Mouse (Mus musculus) testis, postnatal 10 days (tissue): Measurements from ENCODE around the gene Gtf3c1.

Source experiments
- DNase-seq: peaks from one replicate; pipeline ENCODE4 v3.0.0; 2021; ENCODE audit warnings: low spot score

Gtf3c1 gene

DNA sequence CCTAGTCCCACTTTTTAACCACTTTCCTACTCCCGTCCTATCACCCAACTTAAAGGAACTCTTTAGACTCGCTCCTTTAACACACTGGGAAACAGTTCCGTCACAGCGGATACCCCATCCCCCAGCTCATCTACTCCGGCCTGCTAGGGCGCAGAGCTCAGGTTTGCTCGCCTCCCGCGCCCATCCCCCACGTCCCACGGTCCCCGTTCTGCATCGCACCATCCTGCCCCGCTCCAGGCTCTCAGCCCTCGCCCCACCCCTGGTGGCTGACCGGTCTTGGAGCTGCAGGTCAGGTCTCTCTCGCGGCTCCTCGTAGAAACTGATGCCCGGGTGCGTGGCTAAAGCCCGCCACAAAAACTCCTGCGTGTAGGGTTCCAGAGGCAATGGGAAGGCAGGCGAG lies 394 bp downstream of the Gtf3c1 start:
- peak; percentile 90 for DNase-seq

DNA sequence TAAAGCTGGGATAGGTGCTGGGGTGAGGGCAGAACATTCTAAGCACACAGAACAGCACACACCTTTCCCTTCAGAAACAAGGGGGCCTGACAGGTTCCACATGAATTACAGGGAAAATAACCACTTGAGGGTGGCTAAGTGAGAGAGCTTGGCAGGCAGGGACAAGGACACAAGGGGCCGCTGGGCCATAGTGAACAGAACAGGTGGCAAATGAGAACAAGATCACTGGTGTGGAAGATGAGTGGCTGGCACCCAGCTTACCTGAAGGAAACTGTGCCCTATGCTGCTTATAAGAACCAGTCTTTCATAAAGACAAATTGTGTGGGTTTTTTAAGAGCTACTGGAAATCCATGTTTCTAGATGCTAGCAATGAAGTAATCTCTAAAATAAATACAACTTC lies 4.8 kb downstream of the Gtf3c1 start:
- no peak for DNase-seq

DNA sequence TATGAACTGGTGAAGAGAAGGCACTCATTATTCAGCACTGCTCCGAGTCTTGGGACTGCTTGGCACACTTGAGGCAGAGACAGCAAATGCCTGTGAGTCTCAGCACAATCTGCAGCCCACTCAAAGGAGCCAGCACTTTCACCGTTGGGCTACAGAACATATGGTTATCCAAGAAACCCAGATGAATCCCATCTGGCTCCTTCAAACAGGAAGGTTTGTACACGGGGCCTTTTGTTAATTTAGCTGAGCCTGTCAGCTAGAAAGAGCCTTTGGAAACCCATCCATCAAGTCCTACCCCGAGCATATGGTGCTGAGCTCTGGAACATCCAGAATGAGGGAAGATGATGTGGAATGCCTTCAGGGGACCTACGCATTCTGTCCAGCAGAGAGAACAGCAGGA lies 13.5 kb downstream of the Gtf3c1 start:
- DNase-seq, result no peak

DNA sequence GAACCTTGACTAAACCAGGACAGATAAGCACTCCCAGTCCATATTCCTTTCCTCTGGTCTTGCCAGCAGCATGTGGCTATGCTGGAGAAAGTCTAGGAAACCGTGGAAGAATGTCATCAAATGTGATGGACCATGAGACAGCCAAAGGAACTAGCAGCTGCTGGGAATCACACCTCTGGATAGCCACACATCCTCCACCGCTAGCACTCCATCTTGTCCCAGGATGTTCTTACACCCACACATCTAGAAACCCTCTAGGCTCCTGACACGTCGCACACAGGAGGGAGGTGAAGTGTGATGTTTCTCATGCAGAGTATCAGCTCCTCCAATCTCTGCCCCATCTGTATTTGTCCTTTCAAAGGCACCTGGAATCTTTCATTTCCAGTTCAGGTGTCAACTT lies 17.1 kb downstream of the Gtf3c1 start:
- DNase-seq, result no peak

DNA sequence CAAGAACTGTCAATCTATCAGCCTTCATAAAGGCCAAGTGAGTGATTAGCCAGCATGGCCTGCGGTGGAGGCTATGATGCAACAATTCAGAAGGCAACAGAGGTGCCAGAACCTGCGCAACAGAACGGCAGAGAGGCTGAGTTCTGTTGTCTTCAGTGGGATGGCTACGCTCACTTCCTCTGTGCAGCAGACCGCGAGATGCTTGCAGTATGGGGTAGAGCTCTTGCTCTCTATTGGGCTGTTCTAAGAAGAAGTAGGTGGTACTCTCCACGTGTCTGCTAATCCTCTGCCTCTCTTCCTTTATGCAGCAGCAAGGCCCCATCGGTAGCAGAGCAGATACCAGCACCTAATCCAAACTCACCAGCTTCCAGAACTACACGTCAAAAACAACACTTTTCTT lies 27.6 kb downstream of the Gtf3c1 start:
- DNase-seq, result no peak

DNA sequence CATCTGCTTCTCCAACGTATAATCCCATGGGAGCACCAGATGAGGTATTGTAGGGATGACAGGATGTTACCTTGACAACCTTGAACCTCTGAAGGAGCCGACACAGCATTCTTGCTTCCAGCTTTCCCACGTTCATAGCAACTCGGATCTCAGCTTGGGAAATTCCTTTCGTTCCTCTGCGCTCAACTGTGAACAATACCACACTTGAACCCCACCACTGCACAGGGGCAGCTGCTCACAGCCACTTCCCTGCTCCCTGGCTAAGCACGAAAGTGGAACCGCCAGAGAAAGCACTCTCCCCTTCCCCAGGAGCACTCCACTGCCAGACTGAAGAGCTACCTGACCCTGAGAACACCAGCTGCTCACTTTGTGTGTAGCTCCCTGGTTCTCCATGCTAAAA lies 28.8 kb downstream of the Gtf3c1 start:
- DNase-seq, result no peak

DNA sequence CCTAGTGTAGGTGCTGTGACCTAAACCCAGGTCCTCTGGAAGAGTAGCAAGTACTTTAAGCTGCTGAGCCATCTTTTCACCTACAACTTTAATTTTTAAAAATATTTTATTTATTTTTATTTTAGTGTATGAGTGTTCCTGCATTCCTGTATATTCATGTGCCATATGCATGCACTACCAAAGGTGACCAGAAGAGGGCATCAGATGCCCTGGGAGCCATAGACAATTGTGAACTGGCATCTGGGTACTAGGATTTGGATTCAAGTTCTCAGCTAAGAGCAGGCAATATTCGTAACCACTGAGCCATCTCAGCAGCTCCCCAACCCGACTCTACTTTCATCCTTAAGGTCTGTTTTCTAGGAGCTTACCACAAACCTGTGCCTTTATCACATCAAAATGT lies 32.7 kb downstream of the Gtf3c1 start:
- peak; percentile 73 for DNase-seq

DNA sequence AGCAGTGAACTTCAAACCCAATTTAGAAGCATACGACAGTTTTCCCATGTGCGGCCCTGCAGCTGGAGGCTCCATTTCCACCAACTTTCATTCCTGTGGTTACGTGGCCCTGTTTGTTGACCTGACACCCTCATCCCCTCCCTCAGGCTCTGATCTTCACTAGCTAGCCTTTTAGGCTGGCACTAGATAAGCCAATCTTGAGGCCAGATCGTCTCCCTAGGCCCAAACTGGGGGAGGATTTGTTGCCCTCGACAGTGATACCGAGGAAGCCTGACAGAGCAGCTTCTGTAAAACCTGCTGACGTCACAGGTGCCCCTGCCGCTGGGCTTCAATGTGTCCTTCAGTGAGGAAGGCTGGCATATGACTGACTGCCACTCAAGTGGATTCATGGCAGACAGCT lies 36.2 kb downstream of the Gtf3c1 start:
- DNase-seq, result no peak

DNA sequence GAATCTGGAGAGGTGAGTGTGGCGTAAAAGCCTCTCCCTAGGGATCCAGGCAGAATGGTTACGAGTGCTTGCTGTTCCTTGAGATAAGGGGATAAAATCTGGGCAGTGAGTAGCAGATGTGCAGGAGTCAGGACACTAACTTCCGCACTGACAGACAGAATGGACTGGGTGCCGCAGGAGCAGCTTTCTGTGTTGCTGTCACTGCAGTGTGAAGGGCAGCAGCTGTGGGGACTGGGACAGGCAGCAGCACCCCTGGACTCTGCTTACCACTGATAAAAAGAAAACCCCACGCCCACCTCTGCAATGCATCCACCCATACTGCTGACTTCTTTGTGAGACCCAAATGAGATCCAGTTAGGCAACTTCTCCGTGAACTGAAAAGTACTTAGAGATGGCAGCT lies 36.7 kb downstream of the Gtf3c1 start:
- no peak for DNase-seq

DNA sequence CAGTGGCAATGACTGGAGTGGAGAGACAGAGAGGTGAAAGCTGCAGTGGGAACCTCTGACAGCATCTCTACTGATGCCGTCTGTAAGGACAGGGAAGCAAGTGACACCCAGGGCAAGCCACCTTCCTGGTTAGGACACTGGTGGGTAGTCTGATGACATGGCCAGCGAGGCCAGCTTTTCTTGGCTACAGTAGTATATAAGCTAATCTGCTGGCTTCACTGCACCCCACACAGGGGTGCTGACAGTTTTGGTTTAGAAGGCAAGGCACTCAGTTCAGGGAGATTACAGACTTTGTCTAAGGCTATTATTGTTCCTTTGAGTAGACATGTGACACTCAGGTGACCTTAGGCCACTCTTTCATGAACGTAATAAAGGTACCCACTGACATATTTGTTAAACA lies 43.9 kb downstream of the Gtf3c1 start:
- no peak for DNase-seq

DNA sequence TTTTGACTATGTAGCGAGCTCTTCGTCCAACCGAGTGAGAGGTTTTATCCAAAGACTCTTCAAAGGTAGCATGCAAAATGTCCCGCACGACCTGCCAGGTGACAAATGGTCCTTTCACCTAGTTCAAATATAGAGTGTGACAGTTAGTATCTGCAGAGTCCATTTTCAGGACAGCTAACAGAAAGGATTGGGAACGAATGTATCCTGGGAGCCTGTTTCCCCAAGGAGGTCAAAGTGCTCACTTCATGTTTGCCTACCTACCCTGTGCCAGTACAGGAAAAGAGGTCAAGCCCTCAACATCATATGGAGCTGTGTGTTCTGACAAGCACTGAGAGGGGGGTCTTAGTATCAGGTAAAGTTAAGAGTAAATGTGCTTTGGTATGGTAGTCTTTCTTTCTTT lies 50.1 kb downstream of the Gtf3c1 start:
- no peak for DNase-seq

DNA sequence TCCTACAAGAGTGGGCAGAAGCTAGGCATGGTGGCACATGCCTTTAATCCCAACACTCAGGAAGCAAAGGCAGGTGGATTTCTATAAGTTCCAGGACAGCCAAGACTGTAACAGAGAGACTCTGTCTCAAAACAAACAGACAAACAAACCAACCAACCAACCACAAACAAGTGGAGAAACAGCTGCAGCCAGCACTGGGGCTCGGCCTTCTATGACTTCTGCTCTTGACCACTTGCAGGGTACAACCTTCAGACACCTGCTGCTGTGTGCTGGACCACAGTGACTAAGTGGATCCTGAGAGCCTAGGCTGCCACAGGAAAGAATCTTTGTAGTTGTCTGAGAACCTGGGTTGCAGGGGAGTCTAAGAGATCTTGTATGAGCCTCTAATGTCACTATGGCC lies 58.6 kb downstream of the Gtf3c1 start:
- no peak for DNase-seq

DNA sequence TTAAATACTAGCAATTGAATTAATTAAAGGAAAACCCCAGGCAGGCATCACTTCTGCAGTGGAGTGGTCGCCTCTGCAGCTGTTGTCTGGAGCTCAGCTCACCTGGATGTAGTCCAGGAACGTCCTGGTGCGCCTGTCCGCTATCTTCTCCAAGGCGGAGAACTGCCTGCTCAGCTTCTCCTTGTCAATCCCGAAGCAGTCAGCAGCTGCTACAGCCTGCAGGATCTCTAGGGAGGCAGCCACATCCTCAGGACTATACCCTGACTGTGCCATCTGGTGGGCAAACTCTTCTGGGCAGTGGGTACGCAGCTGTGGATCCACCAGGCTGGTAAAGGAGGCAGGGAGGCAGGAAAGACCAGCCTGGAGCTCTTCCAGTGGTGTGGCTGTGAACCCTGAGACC lies 62.2 kb downstream of the Gtf3c1 start:
- DNase-seq, result no peak

DNA sequence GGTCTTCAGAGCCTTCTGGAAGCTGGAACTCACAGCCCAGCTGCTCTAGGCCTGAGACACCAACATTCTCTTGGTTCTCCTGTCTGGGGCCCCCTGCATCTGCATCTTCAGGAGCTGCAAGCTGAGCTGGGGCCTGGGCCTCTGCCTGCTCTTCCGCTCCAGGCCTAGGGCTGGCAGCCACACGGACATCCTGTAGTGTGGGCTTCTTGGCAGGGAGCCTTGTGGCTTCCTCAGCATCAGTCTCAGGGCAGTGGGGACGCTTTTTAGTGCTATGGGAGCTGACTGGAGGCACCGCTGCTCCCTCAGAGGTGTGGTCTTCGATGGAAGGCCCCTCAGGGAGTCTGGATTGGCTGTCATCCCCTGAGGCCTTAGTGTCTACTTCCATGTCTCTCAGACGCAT lies 63.7 kb downstream of the Gtf3c1 start:
- DNase-seq, result no peak

DNA sequence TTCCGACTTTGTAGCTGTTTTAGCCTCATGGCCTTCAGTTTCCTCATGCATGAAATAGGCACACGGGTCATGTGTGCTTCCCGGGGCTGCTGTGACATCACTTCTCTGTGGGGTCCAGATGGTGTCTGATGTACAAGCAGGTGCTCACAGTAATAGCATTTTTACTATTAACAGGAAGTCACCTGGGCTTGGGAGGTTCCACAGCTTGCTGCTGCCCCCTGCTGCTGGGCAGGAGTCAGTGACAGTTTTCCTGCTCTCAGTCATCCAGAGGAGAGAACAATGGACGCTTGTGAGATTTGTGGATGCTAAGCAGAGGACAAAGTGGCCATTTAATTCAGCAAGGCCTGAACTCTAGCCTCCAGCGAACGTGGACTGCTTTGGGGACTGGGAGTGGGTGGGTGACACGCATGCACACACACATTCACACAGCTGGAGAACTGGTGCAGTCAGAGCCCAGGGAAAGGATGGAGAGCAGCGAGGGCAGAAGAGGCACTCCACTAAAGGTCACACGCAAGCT lies 68.7 kb downstream of the Gtf3c1 start:
- DNase-seq, result peak; percentile 81

DNA sequence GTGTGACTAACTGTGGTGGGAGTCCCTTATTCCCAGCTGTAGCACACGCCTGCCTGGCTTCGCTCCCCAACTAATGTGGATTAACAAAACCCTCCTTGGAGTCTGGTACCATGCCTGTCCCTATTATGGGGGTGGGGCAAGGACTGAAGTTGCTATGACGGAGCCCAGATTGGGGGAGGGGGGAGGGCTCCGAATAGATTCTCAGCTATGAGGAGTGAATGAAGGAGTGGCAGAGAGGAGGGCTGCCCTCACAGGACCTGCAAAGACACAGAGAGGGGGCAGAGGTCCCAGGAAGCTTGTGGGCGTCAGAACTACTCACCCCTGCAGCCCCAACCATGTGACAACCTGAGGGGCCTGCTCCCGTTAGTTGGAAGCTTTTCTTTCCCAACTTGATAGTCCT lies 69.2 kb downstream of the Gtf3c1 start:
- DNase-seq, result no peak

DNA sequence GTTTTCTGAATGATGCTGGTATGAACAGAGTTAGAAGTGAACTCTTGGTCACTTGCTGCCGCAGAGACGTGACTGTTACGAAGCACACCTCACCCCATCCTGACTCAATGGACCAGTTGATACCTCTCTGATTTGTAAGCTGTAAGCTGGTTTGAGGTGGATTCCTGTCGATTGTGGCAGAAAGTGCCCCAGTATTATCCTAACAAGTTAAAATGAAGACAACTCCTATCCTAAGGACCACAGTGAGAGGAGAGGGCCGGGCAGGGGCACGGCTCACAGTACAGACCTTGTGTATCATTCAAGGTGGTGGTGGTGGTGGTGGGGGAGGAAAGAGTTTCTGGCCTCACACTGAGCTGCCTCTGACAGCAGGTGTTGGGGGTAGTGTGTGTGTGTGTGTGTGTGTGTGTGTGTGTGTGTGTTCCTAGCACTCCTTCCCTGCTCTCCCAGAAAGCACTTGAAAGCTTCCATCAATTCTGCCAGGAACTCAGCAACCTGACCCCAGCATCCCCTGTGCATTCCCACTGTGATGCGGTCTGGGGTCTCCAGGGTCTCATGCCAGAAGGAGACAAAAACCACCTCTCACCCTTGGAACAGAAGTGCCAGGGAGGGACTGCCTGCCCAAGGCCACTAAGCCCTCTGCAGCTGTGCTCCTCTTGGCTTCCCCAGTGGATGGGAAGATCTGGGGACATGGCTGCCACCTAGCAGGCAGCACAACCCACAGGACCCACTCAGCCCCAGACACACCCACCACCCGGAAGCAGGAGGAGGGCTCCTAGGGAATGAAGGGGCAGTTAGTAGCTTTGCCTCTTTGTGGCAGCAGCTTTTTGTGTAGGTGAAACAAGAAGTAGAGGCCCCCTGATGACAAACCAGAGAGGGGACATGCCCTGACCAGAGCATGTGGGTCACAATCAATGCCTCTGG lies 70.1 kb downstream of the Gtf3c1 start:
- DNase-seq, result no peak

DNA sequence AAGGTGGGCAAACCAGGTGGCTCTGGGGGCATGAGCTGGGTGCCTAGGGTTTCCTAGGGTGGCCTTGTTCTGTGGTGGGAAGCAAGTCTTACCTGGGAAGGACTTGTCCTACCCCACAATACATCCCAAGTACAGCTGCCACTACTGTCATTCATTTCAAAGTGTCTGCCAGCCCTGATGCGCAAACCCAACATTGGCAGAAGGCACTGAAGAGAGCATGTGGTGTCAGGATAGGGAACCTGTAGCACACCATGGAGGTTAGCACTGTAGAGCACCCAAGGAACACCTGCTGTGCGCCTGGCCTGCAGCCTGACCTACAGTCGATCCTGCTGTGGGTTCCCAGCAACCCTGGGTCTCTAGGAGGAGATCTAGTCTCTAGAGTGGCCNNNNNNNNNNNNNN lies 76.6 kb downstream of the Gtf3c1 start:
- DNase-seq, result no peak

DNA sequence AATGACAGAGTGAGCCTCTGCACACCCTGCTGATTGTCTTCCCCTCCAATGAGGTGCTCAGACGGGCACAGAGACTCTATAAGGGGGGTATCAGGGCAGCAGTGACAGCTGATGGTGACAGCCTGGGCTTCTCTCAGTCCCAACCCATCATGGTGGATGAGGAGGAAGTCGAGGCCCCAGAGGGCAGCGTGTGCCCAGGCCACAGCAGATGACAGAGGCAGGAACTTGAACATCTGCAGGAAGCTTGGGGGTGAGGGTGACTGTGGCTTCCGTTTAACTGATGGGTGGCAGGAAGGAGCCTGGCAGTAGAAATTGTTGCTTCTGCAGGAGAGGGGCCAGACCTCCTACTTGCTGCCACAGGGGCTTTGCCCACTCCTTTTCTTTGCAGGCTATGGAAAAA lies 77.3 kb downstream of the Gtf3c1 start:
- no peak for DNase-seq

DNA sequence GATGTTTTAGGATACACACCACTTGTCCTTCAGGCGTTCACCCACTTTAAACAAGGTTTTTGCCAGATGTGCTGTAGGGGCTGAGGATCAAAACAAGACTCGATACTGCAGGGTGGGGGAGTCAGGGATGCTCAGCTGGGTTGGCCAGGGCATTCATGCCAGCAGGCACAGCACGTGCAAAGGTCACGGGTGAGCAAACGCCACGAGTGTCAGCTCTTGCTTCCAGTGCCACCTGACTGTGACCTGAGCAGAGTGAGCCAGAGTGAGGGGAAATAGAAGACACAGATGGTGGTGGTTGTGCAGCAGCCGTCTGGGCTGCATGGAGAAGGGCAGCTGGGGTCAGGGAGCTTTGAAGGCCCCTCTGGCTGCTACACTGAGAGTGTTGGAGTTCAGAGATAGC lies 81.8 kb downstream of the Gtf3c1 start:
- DNase-seq, result no peak

DNA sequence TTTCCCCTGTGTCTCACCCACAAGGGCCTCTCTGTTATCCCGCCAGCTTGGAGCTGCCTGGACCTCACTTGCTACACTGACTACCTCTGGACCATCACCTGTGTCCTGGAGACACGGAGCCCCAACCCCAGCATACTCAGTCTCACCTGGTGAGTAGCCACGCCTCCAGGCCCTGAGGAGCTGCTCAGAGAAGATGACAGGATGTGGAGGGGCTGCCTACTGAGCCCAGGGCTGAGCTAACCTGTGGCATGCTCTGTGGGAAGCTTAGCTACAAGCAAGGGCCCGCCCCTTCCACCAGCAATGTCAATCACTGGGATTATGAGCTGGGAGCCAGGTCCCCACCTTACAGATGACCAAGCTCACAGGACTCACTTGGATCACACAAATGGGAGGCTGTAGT lies 82.4 kb downstream of the Gtf3c1 start:
- no peak for DNase-seq

DNA sequence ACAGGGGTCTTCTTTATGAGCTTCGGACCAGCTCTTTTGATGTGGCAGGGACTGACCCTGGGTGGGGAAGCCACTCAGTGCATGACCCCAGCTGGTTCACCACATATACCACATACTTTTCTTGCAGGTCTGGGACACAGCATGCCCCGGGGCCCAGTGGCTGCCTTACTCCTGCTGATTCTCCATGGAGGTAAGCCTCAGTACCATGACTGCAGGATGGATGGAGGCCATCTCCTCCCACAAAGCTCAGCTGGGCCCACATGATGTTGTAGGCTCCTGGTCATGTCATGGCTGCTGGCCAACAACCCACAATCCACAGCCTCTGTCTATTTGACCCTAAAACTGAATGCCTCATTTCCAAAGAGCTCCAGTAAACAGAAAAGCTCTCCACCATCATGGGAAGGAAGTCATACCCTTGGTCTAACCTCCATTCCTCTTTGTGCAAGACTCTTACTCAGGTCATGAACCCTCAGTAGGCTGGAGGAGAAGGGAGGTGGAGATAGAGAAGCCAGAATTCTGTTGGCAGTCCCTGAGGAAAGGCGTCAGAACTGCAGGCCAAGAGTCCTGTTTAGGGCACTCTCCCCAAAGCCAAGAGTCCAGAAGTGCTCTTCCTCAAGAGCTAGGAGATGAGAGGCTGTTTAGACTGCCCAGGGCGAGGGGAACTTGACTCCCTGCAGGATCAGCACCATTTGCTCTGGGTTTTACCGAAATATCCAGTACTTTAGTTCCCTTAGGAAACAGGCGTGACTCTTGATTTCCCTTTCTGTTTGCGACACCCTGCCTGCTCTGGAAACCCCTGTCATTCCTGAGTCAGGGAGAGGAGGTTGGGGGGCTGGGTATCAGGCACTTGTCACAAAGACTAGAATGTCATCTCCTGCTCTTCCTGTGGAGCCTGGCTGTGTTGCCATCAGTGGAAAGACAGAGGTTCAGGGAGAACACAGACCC lies 84.6 kb downstream of the Gtf3c1 start:
- no peak for DNase-seq

DNA sequence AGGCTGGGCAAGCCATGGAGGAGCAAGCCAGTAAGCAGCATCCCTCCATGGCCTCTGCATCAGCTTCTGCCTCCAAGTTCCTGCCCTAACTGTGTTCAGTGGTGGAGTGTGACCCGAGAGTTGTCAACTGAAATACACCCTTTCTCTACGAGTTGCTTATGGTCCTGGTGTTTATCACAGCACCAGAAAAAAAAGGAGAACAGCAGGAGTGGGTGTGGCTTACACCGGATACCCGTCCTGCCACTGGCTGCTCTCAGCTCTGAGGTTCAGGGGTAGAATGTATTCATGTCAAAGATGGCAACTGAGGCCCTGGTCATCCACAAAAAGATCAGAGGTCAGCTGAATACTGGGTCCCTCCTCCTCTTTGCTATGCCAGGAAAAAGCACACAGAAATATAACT lies 87.5 kb downstream of the Gtf3c1 start:
- no peak for DNase-seq
